14 mouse cellular contexts compared by ENCODE assay signal in genomic region chr19:20796001-20796400, GRCm38 (mm10).
"Had no signal": no experiment of that assay in that cellular context is flagged by ENCODE, and none has a peak within 500 bp of the region (broad histone marks: within the 10 kb centered on the region; RNA-seq: fewer than 3 reads in every experiment).

No protein-coding gene starts in this region.

- H3K4me1 ChIP-seq: liver, embryonic 15.5 days; midbrain, embryonic 15.5 days; neural tube, embryonic 12.5 days had no signal

- H3K27ac ChIP-seq: layer of hippocampus, adult 2 months; limb, embryonic 13.5 days; liver, embryonic 15.5 days; macrophage; midbrain, embryonic 15.5 days; neural tube, embryonic 12.5 days had no signal

- H3K4me3 ChIP-seq: layer of hippocampus, adult 2 months; limb, embryonic 13.5 days; liver, embryonic 15.5 days; megakaryocyte, embryonic 14.5 days; midbrain, embryonic 15.5 days; neural tube, embryonic 12.5 days had no signal

- DNase-seq: kidney, adult 9 months; kidney, postnatal 36 days; lung, adult 2 months; lung, postnatal 14 days; right cerebral cortex, postnatal 4 days; spleen, adult 18-20 months; thymus, postnatal 36 days had no signal

- H3K27me3 ChIP-seq: limb, embryonic 13.5 days; liver, embryonic 15.5 days; megakaryocyte, embryonic 14.5 days; midbrain, embryonic 15.5 days; neural tube, embryonic 12.5 days had no signal

- H3K36me3 ChIP-seq: limb, embryonic 13.5 days; liver, embryonic 15.5 days; midbrain, embryonic 15.5 days; neural tube, embryonic 12.5 days had no signal
